Mouse (Mus musculus): ENCODE data around the gene Olfr814.

GRCm38 (mm10) chr10:129915497-129915896 is 35.8 kb upstream of the Olfr814 start, which contains the start of gene Olfr816:
- TF ChIP-seq CTCF (IDR thresholded peaks at IDR 0.05) (no peak), EP300 (IDR thresholded peaks at IDR 0.05) (no peak)
